Mouse (Mus musculus) thymus, postnatal 25 days (tissue): ENCODE data around the gene Lim2.
"Not testable (repeated sequence)": the region's sequence is repeated elsewhere in the genome, so short reads cannot be mapped to it uniquely, and the experiment has no call there.

Experiments used
- DNase-seq: peaks from one replicate; pipeline ENCODE4 v3.0.0; 2022

Lim2 gene

DNA sequence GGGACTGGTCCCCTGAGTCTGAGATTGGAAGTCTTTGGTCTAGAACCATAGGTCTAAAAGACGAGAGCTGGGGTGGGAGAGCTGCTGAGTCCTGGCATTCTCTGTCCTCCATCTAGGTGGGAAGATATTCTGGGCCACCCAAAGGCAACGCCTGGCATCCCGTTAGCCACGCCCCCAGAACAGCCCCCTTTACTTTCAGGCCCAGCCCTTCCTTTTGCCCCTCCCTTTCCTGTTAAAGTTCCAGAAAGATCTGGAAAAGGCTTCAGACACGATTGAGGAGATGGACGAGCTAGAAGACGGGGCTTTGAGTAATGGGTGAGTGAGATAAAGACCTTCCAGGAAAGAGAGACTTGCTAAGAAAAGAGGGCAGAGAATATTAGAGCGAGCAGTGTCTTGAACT lies at the start of gene Lim2:
TSS of gene Lim2 (plus strand) at position 265 of the 400 bp plus-strand sequence.
- no peak for DNase-seq

DNA sequence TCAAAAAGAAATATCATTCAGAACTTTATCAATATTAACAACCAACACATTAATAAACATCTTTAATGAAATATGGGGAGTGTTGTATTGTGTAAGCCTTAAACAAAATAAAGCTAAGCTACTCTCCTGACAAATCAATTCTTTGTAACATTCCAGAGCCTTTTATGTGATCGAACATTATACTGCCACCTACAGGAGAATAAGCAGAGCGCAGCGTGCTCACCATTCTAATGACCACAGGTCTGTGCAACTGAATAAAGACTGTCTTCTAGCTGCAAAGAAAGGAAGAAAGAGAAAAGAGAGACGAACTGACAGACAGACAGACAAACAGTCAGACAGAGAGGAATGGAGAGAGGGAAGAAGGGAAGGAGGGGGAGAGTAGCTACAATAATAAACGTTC lies 49.2 kb upstream of the Lim2 start:
- DNase-seq = peak; percentile 6

- DNase-seq = no peak
Observed at GRCm38 (mm10) chr7:43392349-43393121, 34.9 kb upstream of the Lim2 start.

GRCm38 (mm10) chr7:43399501-43399900 lies 28.0 kb upstream of the Lim2 start:
- DNase-seq = no peak

DNA sequence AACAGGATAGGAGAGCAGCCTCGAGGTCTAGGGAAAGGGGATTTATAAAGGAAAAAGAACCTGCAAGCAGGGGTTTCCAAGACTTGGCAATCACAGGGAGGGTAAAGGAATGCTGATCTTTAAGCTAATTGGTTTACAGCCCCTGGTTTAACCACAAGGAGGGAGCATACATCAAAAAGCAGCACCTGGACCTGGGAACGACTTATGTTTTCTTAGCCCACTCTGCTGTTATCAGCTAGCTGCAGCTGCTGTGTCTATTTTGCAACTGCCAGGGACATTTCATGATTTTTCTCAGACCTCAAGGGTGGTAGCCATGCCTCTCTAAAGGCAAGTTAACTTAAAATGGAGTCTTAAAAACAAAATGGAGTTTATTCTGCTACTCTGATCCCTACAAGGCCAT lies 24.8 kb upstream of the Lim2 start:
- DNase-seq = no peak

- DNase-seq = no peak
Observed at GRCm38 (mm10) chr7:43407573-43407972, 19.9 kb upstream of the Lim2 start.

GRCm38 (mm10) chr7:43408131-43408553 lies 19.3 kb upstream of the Lim2 start, which contains the start of gene Siglecg:
Siglecg (plus strand) TSS chr7:43408204.
- no peak for DNase-seq

- DNase-seq = no peak
Observed at GRCm38 (mm10) chr7:43409084-43409483, 18.4 kb upstream of the Lim2 start.

DNA sequence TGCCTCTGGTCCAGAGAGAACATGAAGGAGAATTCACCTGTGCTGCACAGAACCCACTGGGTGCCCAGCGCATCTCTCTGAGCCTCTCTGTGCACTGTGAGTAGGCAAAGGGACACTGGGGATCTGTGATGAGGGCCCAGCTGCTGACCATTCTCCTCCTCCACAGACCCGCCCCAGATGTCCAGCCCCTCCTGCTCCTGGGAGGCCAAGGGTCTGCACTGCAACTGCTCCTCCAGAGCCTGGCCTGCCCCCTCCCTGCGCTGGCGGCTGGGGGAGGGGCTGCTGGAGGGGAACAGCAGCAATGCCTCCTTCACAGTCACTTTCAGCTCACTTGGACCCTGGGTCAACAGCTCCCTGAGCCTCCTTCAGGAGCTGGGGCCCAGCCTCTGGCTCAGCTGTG lies 15.7 kb upstream of the Lim2 start:
- DNase-seq = not testable (repeated sequence)

GRCm38 (mm10) chr7:43417298-43417697 lies 10.2 kb upstream of the Lim2 start:
- DNase-seq = no peak

- peak; percentile 79 for DNase-seq
Observed at GRCm38 (mm10) chr7:43422995-43423617, 4.4 kb upstream of the Lim2 start.

GRCm38 (mm10) chr7:43423991-43424625 lies 3.4 kb upstream of the Lim2 start:
- no peak for DNase-seq

DNA sequence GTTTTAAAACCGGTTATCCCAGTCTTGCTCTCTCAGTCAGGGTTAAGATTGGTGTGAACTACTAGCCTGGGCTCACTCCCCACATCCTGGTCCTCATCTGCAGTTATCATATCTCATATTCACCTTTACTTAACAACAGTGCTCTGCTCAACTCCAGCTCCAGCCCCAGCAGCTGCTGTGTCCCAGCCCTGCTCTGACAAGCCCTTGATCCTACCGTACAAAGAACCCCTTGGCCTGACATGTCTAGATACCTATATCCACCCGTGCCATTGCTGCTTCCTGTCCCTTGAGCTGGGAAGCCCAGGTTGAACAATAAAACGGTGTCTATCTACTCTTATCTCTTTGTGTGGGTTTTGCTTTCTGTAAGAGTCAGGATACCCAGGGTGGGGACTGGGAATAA lies 2.0 kb downstream of the Lim2 start:
- no peak for DNase-seq

DNA sequence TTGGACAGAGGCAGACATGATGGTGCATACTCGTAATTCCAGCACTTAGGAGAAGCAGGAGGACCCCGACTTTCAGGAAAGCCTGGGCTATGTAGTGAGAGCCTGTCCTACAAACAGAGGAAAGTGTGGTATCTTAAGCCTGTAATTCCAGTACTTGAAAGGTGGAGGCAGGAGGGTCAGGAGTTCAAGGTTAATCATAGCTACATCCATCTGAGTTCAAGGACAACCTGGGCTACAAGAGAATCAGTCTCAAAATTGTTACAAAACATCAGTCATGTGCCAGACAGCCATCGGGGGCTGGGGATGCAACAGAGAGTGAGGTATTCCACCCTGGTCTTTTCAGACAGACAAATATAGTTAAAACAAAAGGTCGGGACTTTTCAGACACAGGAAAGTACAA lies 5.4 kb downstream of the Lim2 start:
- DNase-seq = no peak

GRCm38 (mm10) chr7:43434676-43435075 lies 7.2 kb downstream of the Lim2 start:
- DNase-seq = no peak

DNA sequence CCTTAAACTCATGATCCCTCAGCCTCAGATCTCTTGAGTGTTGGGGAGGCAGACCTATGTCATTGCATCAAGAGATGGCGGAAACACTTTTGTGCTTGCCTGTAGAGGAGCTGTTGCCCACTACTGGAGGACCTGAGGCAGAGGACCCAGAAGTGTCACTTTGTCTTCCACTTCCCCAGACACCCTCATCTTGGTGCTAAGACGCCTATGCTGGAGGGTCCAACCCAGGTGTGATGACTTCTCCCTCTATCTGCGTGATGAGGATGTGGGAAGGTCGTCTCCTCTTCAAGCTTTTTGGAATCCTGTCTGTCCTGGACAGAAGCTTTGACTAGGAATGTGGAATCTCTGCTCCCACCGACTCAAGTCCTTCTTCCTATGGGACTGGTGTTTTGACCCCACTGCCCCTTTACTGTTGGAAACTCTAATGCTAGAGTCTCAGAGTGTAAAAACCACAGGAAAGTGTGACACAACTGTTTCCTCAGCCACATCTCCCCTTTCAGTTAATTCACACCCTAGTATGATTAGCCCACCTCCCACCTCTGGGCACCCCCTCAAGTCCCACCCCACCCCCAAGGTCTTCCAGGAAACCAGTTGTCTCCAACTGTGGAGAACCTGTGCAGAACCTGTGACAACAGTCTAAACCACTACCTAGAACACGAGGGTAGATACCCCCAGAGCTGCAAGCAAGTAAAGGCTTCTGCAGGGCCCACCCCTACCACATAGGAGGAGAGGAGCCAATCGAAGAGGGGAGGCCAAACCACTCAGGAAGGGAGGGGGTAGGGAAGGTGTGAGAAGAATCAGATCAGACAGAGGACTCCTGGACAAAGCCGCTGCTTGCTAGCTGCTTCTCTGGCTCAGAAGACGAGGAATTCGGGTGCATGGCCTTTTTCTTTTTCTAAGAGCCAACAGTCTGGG lies 9.1 kb downstream of the Lim2 start, which contains the start of gene Nkg7:
TSS of gene Nkg7 (plus strand) at position 733 of the 915 bp plus-strand sequence.
- no peak for DNase-seq

DNA sequence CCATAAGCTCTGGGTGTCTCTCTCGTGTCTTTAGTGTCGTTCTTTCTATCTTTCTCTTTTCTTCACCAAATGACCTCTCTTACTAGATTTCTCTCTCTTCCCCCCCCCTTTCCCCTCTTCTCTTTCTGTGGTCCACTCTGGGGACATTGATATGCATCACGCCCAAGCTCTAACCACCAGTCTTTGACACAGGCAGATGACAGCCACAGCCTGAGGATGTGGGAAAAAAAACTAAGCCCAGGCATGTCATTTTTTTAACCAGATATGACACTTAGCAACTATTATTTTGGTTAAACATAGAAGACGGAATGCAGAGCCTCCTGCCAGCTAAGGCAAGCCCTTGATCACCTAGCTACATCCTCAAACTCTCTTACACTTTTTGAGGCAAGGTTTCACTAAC lies 11.1 kb downstream of the Lim2 start:
- no peak for DNase-seq

- DNase-seq = no peak
Observed at GRCm38 (mm10) chr7:43440482-43440881, 13.0 kb downstream of the Lim2 start, which contains the start of gene Cldnd2. Cldnd2 (plus strand) TSS chr7:43440782.

DNA sequence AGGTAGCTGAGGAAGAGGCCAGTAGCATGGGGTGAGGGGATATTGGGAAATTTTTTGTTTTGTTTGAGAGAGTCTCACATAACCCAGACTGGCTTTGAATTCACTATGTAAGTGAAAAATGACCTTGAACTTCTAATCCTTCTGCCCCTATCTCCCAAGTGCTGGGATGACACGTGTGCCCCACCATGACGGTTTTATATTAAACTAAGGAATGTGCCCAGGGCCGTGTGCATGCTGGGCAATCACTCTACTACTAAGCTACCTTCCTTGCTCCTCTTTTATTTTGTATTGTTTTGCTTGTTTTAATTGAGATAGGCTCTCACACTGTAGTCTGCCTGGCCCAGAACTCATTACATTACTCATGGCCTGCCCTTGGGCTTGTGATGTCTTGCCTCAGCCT lies 13.6 kb downstream of the Lim2 start:
- no peak for DNase-seq

- DNase-seq = no peak
Observed at GRCm38 (mm10) chr7:43442684-43443083, 15.2 kb downstream of the Lim2 start.

DNA sequence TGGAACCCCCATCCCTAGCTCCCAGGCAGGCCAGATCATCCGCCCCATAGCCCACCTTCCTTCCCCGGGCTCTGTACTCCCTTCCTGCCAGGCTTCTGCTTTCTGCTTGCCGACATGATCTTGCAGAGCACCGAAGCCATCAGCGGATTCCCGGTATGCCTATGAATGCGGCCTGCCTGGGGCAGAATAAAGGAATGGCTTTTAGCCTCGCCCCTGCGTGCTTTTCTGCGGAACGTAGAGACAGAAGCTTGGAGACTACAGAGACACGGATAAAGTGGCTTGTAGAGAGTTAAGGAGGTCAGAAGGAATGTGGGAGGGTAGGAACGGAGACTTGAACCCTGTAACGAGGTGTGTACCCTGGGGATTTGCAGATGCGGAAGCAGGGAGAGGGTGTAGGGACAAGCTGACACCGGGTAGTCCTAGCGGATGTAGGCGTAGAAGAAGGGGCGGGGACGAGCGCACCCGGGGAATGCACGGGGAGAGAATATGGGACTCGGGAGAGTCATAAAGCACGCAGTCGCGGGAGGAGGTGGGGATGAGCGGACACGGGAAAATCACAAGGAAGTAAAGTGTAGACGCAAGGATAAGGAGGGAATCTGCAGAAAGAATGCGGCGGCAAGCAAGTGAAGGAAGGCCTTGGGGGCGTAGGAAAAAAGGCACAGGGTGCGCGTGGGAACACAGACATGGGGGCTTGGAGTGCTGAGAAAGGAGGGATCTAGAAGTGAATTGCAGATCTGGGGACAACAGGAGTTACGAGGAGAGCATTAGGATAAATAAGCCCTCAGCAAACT lies 15.9 kb downstream of the Lim2 start:
- peak; percentile 81 for DNase-seq

GRCm38 (mm10) chr7:43443917-43444293 lies 16.4 kb downstream of the Lim2 start, which contains the start of the genes Etfb and Gm45233:
Etfb (plus strand) TSS chr7:43444083.
Gm45233 (plus strand) TSS chr7:43444128.
- DNase-seq = peak; percentile 88
